Mouse (Mus musculus): ENCODE measurements around the gene A830018L16Rik.

DNA sequence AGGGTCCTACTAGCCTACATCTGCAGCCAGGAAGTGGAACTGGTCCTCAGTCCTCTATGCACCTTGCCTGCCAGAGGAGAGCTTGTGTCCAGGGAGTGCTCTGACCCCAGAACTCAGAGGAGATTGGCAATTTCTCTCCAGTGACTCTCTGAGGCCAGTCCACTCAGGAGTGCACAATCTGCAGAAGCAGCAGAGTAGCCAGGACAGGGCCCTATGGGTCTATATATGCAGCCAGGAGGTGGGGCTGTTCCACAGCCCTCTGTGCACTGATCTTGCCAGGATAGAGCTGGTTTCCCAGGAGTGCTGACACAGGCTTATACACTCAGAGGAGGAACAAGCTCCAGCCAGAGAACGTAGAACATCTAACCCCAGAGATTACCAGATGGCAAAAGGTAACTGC lies 459.7 kb downstream of the A830018L16Rik start:
- TF ChIP-seq CTCF (IDR thresholded peaks at IDR 0.05; ENCODE audit: borderline replicate concordance, extremely low read depth, insufficient read depth, insufficient read length) (no peak), POLR2A (IDR thresholded peaks at IDR 0.05; ENCODE audit: borderline replicate concordance, extremely low read depth, insufficient read depth, insufficient read length, poor library complexity, severe bottlenecking) (no peak)

All from brain, embryonic 14.5 days (tissue).